Mouse (Mus musculus): ENCODE data around the gene Gm11492. TPM values are rescaled to one million over a fixed set of nuclear protein-coding genes. Genes with fewer than 3 reads are reported as not detected.

The Gm11492 gene
- polyA plus RNA-seq, 1 experiment from 2014 or later: not detected

DNA sequence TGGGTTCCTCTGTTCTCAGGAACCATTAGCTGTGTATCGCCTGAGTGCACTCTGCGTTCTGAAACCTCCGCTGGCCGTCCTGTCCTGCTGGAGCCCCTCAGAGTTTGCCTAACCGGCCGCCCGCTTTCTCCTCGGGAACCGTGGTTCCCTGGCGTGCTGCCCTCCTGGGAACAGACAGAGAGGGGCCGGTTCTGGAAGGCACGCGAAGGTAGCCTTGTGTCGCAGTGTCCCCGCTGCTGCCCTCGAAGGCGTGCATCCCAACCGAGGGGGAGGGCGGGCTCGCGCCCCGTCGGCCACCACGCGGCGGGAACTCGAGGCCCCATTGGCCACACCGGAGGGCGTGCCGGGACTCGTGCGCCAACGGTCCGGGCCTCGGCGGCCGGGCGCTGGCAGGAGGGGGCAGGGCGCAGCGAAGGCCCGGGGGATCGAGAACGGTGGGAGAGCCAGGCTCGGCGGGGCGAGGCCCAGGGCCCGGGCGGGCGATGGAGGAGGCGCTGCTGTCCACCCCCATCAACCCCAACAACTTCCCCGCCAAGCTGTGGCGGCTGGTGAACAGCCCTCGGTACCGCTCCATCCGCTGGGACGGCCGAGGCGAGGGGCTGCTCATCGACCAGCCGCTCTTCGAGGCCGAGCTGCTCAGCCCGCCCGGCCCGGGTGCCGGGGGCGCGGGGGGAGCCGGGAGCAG, 50.5 kb downstream of the Gm11492 start, which contains the start of gene Hsf5:
Hsf5 (plus strand) TSS at position 375 of the 685 bp plus-strand sequence.
- WGBS: 90% methylated on average over 65 of the region's 69 CpGs
- peak; percentile 22; the same call in 1 of the 2 replicates for ATAC-seq

DNA sequence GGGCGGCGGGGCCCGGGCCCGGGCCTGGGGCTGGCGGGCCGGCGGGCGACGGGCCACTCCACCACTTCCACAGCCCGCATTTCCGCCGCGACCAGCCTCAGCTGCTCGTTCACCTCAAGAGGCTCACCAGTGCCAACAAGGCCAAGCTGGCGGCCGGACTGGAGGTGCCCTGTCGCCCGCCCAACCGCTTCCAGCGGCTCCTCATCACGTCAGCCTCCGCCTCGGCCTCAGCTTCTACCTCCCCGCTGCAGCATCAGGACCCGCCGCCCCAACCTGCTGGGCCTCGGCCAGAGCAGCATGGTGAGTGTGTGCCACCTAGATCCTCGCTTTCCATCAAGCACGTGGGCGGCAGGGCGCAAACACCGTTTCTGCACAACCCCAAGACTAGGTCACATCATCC, 51.2 kb downstream of the Gm11492 start:
- 0 out of 2 replicates have a peak, but pooled peaks have one; percentile 28 for ATAC-seq
- H3K9ac ChIP-seq (ENCODE audit: low read depth, low read length): no peak overlapping the region
- H3K36me3 ChIP-seq (ENCODE audit: control insufficient read depth, insufficient read depth): peaks cover 60% of the 10 kb centered on the region
- no peak for TF ChIP-seq CTCF (IDR thresholded peaks at IDR 0.05; ENCODE audit: low read depth)
- H3K4me3 ChIP-seq (ENCODE audit: low read depth, low read length): no peak overlapping the region
- H3K27me3 ChIP-seq (replicated peaks; ENCODE audit: control insufficient read depth, insufficient read depth, low read length): no peaks in the 10 kb centered on the region
- 96% methylated on average over 31 of the region's 32 CpGs for WGBS
- no peaks in the 10 kb centered on the region for H3K4me1 ChIP-seq (replicated peaks; ENCODE audit: control insufficient read depth, insufficient read depth, low read length)
- H3K9me3 ChIP-seq (ENCODE audit: control insufficient read depth): no peaks in the 10 kb centered on the region
- no peak overlapping the region; the same call in 1 of the 2 replicates for H3K27ac ChIP-seq (ENCODE audit: low read depth, low read length)
- H3K4me2 ChIP-seq (replicated peaks; ENCODE audit: low read depth): no peak overlapping the region

More for the DNA sequence above, 50.5 kb downstream of the Gm11492 start, which contains the start of gene Hsf5:
- no peak for TF ChIP-seq CTCF (IDR thresholded peaks at IDR 0.05; ENCODE audit: low read depth)
- H3K27me3 ChIP-seq (replicated peaks; ENCODE audit: control insufficient read depth, insufficient read depth, low read length): no peaks in the 10 kb centered on the region
- H3K4me1 ChIP-seq (replicated peaks; ENCODE audit: control insufficient read depth, insufficient read depth, low read length): no peaks in the 10 kb centered on the region
- no peak within 1 kb of the TSS; the same call in 1 of the 2 replicates for H3K27ac ChIP-seq (ENCODE audit: low read depth, low read length)
- H3K36me3 ChIP-seq (ENCODE audit: control insufficient read depth, insufficient read depth): peaks cover 66% of the 10 kb centered on the region
- H3K9ac ChIP-seq (ENCODE audit: low read depth, low read length): no peak within 1 kb of the TSS
- H3K4me2 ChIP-seq (replicated peaks; ENCODE audit: low read depth): no peak within 1 kb of the TSS
- H3K4me3 ChIP-seq (ENCODE audit: low read depth, low read length): no peak within 1 kb of the TSS
- no peaks in the 10 kb centered on the region for H3K9me3 ChIP-seq (ENCODE audit: control insufficient read depth)

Other genes starting within 250 kb of the Gm11492 start
- 1.4 and 1.7 TPM in 2 replicates for gene Ppm1e, start 207.6 kb upstream of the Gm11492 start, polyA plus RNA-seq (2015; fragmentation: Nextera tagmentation; extraction: Ambion mirVana)
- gene Rad51c, start 161.7 kb upstream of the Gm11492 start, polyA plus RNA-seq (2015; fragmentation: Nextera tagmentation; extraction: Ambion mirVana): 1.9 and 2.0 TPM in 2 replicates
- gene Tex14, start 161.6 kb upstream of the Gm11492 start, polyA plus RNA-seq (2015; fragmentation: Nextera tagmentation; extraction: Ambion mirVana): 1.3 and 1.8 TPM in 2 replicates
- 47.2 and 47.3 TPM in 2 replicates for gene Sept4, start 2.2 kb downstream of the Gm11492 start, polyA plus RNA-seq (2015; fragmentation: Nextera tagmentation; extraction: Ambion mirVana)
- 11.1 and 12.2 TPM in 2 replicates for gene Mtmr4, start 25.5 kb downstream of the Gm11492 start, polyA plus RNA-seq (2015; fragmentation: Nextera tagmentation; extraction: Ambion mirVana)
- gene Hsf5, start 50.5 kb downstream of the Gm11492 start, polyA plus RNA-seq (2015; fragmentation: Nextera tagmentation; extraction: Ambion mirVana): 0.05 TPM in 1 of 2 replicates, not detected in the other
- gene Rnf43, start 96.1 kb downstream of the Gm11492 start, polyA plus RNA-seq (2015; fragmentation: Nextera tagmentation; extraction: Ambion mirVana): 9.5 and 10.7 TPM in 2 replicates
- gene Supt4a, start 170.9 kb downstream of the Gm11492 start, polyA plus RNA-seq (2015; fragmentation: Nextera tagmentation; extraction: Ambion mirVana): 79.7 and 87.5 TPM in 2 replicates
- 0.33 and 0.61 TPM in 2 replicates for gene Tspoap1, start 193.9 kb downstream of the Gm11492 start, polyA plus RNA-seq (2015; fragmentation: Nextera tagmentation; extraction: Ambion mirVana)
- gene Mpo, start 226.9 kb downstream of the Gm11492 start, polyA plus RNA-seq (2015; fragmentation: Nextera tagmentation; extraction: Ambion mirVana): 0.12 and 0.27 TPM in 2 replicates

Measured in intestine, postnatal 0 days (tissue).